ENCODE assay signal across 29 mouse cellular contexts in the genomic region with DNA sequence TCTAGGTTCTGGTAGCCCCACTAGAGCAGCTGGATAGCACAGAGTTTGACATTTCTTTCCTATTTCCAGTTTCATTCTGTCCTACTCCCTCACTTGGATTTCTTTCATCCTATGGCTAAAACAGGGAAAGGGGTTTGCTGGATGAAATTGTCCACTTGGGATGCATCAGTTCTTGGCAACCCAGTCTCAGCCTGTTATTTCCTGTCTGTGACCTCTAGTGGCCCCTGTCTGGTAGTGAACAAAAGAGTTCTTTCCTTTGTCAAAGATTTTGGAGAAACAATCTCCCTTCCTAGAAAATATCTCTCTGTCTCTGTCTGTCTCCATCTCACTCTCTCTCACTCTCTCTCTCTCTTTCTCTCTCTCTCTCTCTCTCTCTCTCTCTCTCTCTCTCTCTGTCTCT. TPM values are rescaled to one million over a fixed set of nuclear protein-coding genes. Genes with fewer than 3 reads are reported as not detected.
DNase-seq lines count a peak whose midpoint lies in the region; ATAC-seq lines count a peak whose summit lies in the region.
"Had no signal": no experiment of that assay in that cellular context is flagged by ENCODE, and none has a peak within 500 bp of the region (broad histone marks: within the 10 kb centered on the region; RNA-seq: fewer than 3 reads in every experiment).

No protein-coding gene starts in this region.

- ATAC-seq in CD4-positive, CD25-positive, alpha-beta regulatory T cell, adult 4 months: peak; percentile 79
- ATAC-seq: forebrain, embryonic 15.5 days; hindbrain, postnatal 0 days; midbrain, embryonic 16.5 days had no signal

- peak; percentile 33 for DNase-seq in embryo, embryonic 10.5 days (ENCODE audit: low spot score)
- DNase-seq in embryo, embryonic 10 days (ENCODE audit: low spot score): no peak
- DNase-seq in ZHBTc4 (ENCODE audit: low read depth, low spot score): peak; percentile 36
- DNase-seq in limb, embryonic 10.5 days (ENCODE audit: low spot score): no peak
- no peak for DNase-seq in adrenal gland, postnatal 25 days
- no peak for DNase-seq in gastrocnemius, postnatal 36 days
- no peak for DNase-seq in kidney, adult 18-20 months
- DNase-seq: adrenal gland, adult 8-10 months; cerebellum, adult 2 months; cerebellum, postnatal 25 days; gastrocnemius, postnatal 10 days; heart, adult 11 months; heart, postnatal 14 days; kidney, adult 8-10 months; kidney, postnatal 10 days; liver, embryonic 13.5 days; lung, postnatal 36 days; right cerebral cortex, postnatal 14 days; spleen, adult 18-20 months had no signal

- no peaks in the 10 kb centered on the region for H3K36me3 ChIP-seq in limb, embryonic 10.5 days
- H3K36me3 ChIP-seq: embryonic facial prominence, embryonic 15.5 days; forebrain, embryonic 15.5 days; heart, embryonic 12.5 days; limb, embryonic 12.5 days; liver, embryonic 13.5 days; lung, embryonic 15.5 days; neural tube, embryonic 15.5 days had no signal

- no peaks in the 10 kb centered on the region for H3K4me1 ChIP-seq in limb, embryonic 10.5 days
- H3K4me1 ChIP-seq: embryonic facial prominence, embryonic 15.5 days; forebrain, embryonic 15.5 days; heart, embryonic 12.5 days; limb, embryonic 12.5 days; liver, embryonic 13.5 days; lung, embryonic 15.5 days; neural tube, embryonic 15.5 days had no signal

- no peaks in the 10 kb centered on the region for H3K9me3 ChIP-seq in limb, embryonic 10.5 days (replicated peaks)
- H3K9me3 ChIP-seq: embryonic facial prominence, embryonic 15.5 days; forebrain, embryonic 15.5 days; heart, embryonic 12.5 days; limb, embryonic 12.5 days; liver, embryonic 13.5 days; lung, embryonic 15.5 days; neural tube, embryonic 15.5 days had no signal

- peak overlapping the region; percentile 20; the same call in 1 of the 2 replicates for H3K27ac ChIP-seq in limb, embryonic 10.5 days
- H3K27ac ChIP-seq: embryonic facial prominence, embryonic 15.5 days; forebrain, embryonic 15.5 days; hindbrain, postnatal 0 days; limb, embryonic 12.5 days; liver, embryonic 13.5 days; lung, embryonic 15.5 days; neural tube, embryonic 15.5 days had no signal

- no peak overlapping the region for H3K4me3 ChIP-seq in limb, embryonic 10.5 days
- H3K4me3 ChIP-seq: embryonic facial prominence, embryonic 15.5 days; forebrain, embryonic 15.5 days; heart, embryonic 12.5 days; limb, embryonic 12.5 days; liver, embryonic 13.5 days; lung, embryonic 15.5 days; myocyte; neural tube, embryonic 15.5 days had no signal

- intact Hi-C loops in gastrocnemius, postnatal 36 days (cut with DNase I): no loop called here

- no peaks in the 10 kb centered on the region for H3K27me3 ChIP-seq in limb, embryonic 10.5 days (ENCODE audit: low read depth, poor library complexity, severe bottlenecking)
- H3K27me3 ChIP-seq: embryonic facial prominence, embryonic 15.5 days; forebrain, embryonic 15.5 days; heart, embryonic 12.5 days; limb, embryonic 12.5 days; liver, embryonic 13.5 days; lung, embryonic 15.5 days; neural tube, embryonic 15.5 days had no signal

RNA-seq across cellular contexts. Expression of gene Ssbp2, which starts 50.0 kb away (rescaled TPM):
- polyA plus RNA-seq in CD4-positive, CD25-positive, alpha-beta regulatory T cell, adult 4 months (2017; shearing (Covaris generic)): 100 to 1,000 TPM; 196 to 205 TPM
- polyA plus RNA-seq in limb, embryonic 10.5 days (2016; fragmentation: Nextera tagmentation; extraction: Ambion mirVana): 136 and 183 TPM in 2 replicates
- total RNA-seq in adrenal gland, postnatal 25 days (2021): 25.4 and 30.5 TPM in 2 replicates
- total RNA-seq in gastrocnemius, postnatal 36 days (2021): 10 to 100 TPM; 16.7 to 19.8 TPM

Comparison
In these comparisons a context has a peak if more than half of its experiments do, and no peak if none do; other contexts are left out.
1. DNase-seq: peak in embryo, embryonic 10.5 days (single experiment) and ZHBTc4 (single experiment); none in embryo, embryonic 10 days (single experiment), limb, embryonic 10.5 days (single experiment), adrenal gland, postnatal 25 days (single experiment), gastrocnemius, postnatal 36 days (0 of 2) and kidney, adult 18-20 months (single experiment).